Mouse (Mus musculus) leukemia stem cell, adult 10-12 weeks (primary cell): ENCODE data around the gene Fuca2. TPM values are rescaled to one million over a fixed set of nuclear protein-coding genes. Genes with fewer than 3 reads are reported as not detected.

Experiments used
- polyA plus RNA-seq: library from polyadenylated mRNA; stranded (reverse); fragments of >175 nt; gene quantifications from 2 replicates; pipeline ENCODE4 v1.2.3, GENCODE M21; 2012; ENCODE audit warnings: low replicate concordance

Fuca2 gene
- polyA plus RNA-seq = 23.2 and 25.0 TPM in 2 replicates

DNA sequence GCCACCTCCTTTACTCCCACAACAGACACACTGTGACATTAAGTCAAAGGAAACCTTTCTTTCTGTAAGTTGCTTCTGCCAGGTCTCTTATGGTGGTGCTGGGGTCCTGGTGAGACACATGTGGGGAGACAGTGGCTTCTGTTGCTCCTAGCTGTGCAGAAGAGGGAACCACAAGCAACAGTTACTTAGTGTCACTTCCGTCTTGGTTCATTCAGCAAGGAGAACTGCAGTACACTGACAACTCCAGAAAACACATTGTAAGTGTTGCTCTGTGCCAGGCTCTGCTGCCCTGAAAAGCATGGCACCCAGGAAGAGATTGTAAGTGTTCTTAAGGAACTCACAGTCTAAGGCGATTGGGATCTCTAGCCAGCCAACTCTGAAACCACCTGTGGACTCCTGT, at the start of gene Fuca2:
Gene Fuca2 (plus strand): TSS at position 210 of the 400 bp plus-strand sequence.

DNA sequence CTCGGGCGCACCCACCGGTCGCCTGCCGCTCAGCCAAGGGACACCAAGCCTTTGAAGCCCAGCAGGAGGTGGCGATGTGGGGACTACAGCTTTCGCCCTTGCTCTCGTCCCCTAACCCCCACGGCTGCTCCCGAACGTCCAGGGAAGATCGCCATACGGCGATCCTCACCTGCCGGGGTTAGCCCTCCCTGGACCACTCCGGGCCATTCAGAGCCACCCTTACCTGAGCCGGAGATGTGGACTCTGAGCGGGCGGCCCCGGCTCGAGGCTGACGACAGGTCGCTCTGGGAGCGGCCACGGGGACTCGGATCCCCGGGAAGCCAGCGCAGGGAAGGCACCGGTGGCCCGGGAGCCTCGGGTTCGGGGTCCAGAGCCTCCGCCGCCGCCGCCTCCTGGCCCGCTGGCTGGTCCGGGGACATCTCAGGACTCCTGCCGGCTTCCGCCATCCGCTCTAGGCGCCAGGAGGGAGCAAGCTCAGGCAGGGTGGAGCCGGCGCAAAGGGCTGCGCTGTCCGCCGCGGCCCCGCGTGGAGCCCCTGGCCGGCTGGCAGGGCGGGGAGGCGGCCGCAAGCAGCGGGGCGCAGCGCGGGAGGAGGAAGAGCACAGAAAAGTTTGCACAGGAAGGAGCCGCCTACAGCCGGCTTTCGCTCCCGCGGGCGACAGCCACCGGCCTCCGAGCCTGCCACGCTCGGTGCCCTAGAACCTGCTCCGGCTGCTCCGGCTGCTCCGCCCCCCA, 25.3 kb upstream of the Fuca2 start, which contains the start of gene Phactr2:
Gene Phactr2 (minus strand): TSS at position 580 of the 735 bp plus-strand sequence.

DNA sequence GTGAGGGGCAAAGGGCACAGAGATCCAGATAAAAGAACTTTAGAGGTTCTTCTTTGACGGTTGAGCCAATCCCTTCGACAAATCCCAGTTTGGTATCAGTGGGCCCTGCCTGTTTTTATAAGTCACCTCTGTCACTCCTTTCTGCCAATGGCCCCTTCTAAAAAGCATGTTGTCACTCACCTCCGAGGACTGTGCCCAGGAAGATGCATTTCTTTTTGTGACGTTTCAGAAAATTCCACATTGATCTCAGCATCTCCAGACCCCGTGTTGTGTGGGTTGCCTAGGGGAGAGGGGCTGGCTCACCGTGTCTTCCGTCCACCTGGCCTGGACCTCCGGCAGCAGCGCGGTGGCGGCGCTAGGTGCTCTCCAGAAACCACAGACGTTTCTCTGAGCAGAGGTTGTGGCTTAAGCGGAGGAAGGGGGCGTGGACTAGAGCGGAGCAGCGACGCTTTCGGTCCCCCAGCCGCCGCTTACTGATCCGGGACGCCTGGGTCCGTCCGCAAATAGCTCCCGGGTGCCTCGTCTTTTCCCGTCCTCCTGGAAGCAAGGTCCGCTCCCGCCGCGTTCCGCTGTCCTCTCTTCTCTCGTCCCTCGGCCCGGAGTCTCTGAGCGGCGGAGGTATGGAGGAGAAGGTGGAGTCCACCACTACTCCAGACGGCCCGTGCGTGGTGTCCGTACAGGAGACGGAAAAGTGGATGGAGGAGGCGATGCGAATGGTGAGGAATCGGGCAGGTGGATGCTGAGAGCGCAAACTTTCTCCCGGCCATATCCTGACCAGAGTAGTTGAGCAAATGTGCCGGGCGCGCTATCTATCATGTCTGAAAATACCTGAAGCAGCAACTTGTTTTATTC, 53.5 kb downstream of the Fuca2 start, which contains the start of the genes Adat2 and Pex3:
Gene Adat2 (plus strand): TSS at position 249 of the 852 bp plus-strand sequence.
Gene Pex3 (minus strand): TSS at position 497 of the 852 bp plus-strand sequence.

Other genes starting within 250 kb of the Fuca2 start
- gene Phactr2, start 25.1 kb upstream of the Fuca2 start, polyA plus RNA-seq = 1.1 and 1.5 TPM in 2 replicates
- 0.71 and 0.90 TPM in 2 replicates for gene Adat2, start 53.4 kb downstream of the Fuca2 start, polyA plus RNA-seq
- 6.2 and 7.3 TPM in 2 replicates for gene Pex3, start 53.6 kb downstream of the Fuca2 start, polyA plus RNA-seq